Mouse (Mus musculus): ENCODE measurements at regions not wholly inside any gene's neighbourhood (a gene's known extent, or its start where the extent isn't known, plus 50 kb on each side); places are given as distances from the start of the nearest gene placed in this dataset.
A peak's percentile ranks its signal among the peaks of the same experiment; 100 is the strongest.

DNA sequence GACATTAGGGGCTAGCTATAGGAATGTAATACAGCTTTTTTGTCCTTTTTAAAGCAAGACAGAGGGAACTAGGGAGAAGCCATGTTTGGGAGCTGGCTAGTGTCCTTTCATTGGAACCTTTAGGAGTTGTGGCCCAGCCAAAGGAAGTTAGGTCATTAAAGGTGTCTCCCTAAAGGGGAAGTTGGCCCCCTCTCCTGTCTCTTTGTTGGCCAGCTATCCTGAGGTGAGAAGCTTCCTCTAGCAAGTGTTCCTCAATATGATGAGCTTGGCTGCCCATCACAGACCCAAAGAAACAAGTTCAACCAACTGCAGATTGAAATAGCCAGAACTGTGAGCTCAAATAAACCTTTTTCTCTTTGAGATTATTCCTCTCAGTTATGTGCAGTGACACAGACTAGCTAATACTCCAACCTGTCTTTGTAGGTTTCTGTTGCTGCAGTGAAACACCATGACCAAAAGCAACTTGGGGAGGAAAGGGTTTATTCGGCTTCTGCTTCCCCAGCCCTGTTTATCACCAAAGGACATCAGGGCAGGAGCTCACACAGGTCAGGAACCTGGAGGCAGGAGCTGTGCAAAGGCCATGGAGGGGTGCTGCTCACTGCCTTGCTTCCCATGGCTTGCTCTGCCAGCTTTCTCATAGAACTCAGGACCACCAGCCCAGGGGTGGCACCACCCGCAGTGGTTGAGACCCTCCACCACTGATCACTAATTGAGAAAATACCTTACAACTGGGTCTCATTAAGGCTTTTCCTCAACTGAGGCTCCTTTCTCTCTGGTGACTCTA, 94.0 kb upstream of the Ccn6 start:
- H3K9me3 ChIP-seq (ENCODE audit: low read length), result no peaks in the 10 kb centered on the region
- no peaks in the 10 kb centered on the region for H3K27me3 ChIP-seq (ENCODE audit: insufficient read depth, low read length)
- no peak overlapping the region for H3K4me3 ChIP-seq (ENCODE audit: low read length)
- H3K4me1 ChIP-seq (ENCODE audit: insufficient read depth, low read length), result peaks cover 9% of the 10 kb centered on the region
- no peak overlapping the region for H3K4me2 ChIP-seq (replicated peaks; ENCODE audit: low read depth, low read length)
- no peak for ATAC-seq (ENCODE audit: low FRiP score, low TSS enrichment)
- WGBS, result 93% methylated on average over 2 of the region's 2 CpGs
- H3K9ac ChIP-seq (replicated peaks; ENCODE audit: low read length), result no peak overlapping the region
- no peak overlapping the region for H3K27ac ChIP-seq (ENCODE audit: low read length)
- no peaks in the 10 kb centered on the region for H3K36me3 ChIP-seq (ENCODE audit: insufficient read depth, low read length)

DNA sequence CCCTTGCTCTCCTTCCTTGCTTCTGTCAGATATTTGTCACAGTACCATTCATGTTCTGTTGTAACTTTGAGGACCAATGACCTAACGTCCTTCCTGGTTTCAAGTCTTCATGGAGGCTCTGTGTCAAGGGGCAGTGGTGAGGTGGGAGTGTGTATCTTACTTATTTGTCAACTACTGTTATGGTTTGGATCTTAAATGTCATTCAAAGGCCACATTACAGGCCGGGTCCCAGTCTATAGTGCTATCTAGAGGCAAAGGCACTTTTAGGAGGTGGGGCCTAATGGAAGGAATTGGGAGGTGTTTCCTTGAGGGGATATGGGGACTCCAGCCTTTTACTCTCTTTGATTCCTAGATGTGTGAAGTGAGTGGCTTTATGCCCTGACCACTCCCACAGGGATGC, 91.0 kb upstream of the Ccn6 start:
- no peaks in the 10 kb centered on the region for H3K4me1 ChIP-seq (ENCODE audit: insufficient read depth, low read length)
- H3K4me2 ChIP-seq (replicated peaks; ENCODE audit: low read depth, low read length), result no peak overlapping the region
- 72% methylated on average over 2 of the region's 2 CpGs for WGBS
- no peaks in the 10 kb centered on the region for H3K27me3 ChIP-seq (ENCODE audit: insufficient read depth, low read length)
- no peak for ATAC-seq (ENCODE audit: low FRiP score, low TSS enrichment)
- no peak overlapping the region for H3K9ac ChIP-seq (replicated peaks; ENCODE audit: low read length)
- H3K27ac ChIP-seq (ENCODE audit: low read length), result no peak overlapping the region
- no peaks in the 10 kb centered on the region for H3K9me3 ChIP-seq (ENCODE audit: low read length)
- H3K4me3 ChIP-seq (ENCODE audit: low read length), result no peak overlapping the region
- H3K36me3 ChIP-seq (ENCODE audit: insufficient read depth, low read length), result no peaks in the 10 kb centered on the region

DNA sequence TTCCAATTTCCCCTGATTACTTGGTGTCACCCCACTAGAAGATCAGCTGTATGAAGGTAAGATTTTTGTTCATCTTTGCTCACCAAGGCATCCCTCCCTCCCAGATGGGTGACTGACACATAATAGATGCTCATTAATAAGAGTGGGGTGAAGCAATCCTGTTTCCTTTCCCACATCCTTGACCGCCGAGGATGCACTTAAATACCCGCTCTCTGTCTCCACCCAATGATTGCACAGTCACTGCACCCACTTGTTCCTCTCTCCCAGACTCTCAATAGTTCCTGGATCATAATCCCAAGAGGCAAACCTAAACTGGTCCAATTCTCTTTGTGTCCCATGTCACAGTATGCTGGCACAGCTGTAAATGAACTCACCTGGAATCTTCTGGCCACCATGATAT, 86.4 kb upstream of the Ccn6 start:
- no peaks in the 10 kb centered on the region for H3K9me3 ChIP-seq (ENCODE audit: low read length)

DNA sequence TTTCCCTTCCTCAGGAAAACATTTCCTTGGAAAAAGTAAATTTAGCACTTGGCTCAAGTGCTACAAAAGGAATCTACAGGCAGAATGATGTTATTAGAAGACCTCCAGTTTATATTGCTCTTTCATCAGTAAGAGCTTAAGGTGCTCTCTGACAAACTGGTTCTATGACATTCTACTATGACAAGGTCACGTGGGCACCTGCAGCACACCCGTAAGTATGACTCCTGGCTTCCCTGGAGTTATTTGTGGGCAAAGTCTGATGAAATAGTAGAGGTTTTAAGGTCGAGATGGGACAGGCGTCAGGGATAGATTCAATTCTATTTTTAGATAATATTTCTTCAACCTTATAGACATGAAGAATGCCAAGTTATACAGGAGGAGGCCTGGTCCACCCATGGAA, 84.9 kb upstream of the Ccn6 start:
- Histone ChIP-seq H3K4me1 (ENCODE audit: insufficient read depth, low read length) (no peaks in the 10 kb centered on the region), H3K27ac (ENCODE audit: low read length) (no peak overlapping the region), H3K4me2 (replicated peaks; ENCODE audit: low read depth, low read length) (no peak overlapping the region), H3K27me3 (ENCODE audit: insufficient read depth, low read length) (no peaks in the 10 kb centered on the region), H3K9me3 (ENCODE audit: low read length) (no peaks in the 10 kb centered on the region), H3K9ac (replicated peaks; ENCODE audit: low read length) (no peak overlapping the region), H3K4me3 (ENCODE audit: low read length) (no peak overlapping the region), H3K36me3 (ENCODE audit: insufficient read depth, low read length) (no peaks in the 10 kb centered on the region)
- no peak for ATAC-seq (ENCODE audit: low FRiP score, low TSS enrichment)
- WGBS, result 66% methylated on average over 4 of the region's 4 CpGs

More for the DNA sequence above, 86.4 kb upstream of the Ccn6 start:
- no peaks in the 10 kb centered on the region for H3K36me3 ChIP-seq (ENCODE audit: insufficient read depth, low read length)
- no peaks in the 10 kb centered on the region for H3K27me3 ChIP-seq (ENCODE audit: insufficient read depth, low read length)
- 86% methylated on average over 3 of the region's 3 CpGs for WGBS
- no peaks in the 10 kb centered on the region for H3K4me1 ChIP-seq (ENCODE audit: insufficient read depth, low read length)
- no peak for ATAC-seq (ENCODE audit: low FRiP score, low TSS enrichment)
- H3K9ac ChIP-seq (replicated peaks; ENCODE audit: low read length), result no peak overlapping the region
- H3K4me3 ChIP-seq (ENCODE audit: low read length), result no peak overlapping the region
- H3K27ac ChIP-seq (ENCODE audit: low read length), result no peak overlapping the region
- H3K4me2 ChIP-seq (replicated peaks; ENCODE audit: low read depth, low read length), result no peak overlapping the region

DNA sequence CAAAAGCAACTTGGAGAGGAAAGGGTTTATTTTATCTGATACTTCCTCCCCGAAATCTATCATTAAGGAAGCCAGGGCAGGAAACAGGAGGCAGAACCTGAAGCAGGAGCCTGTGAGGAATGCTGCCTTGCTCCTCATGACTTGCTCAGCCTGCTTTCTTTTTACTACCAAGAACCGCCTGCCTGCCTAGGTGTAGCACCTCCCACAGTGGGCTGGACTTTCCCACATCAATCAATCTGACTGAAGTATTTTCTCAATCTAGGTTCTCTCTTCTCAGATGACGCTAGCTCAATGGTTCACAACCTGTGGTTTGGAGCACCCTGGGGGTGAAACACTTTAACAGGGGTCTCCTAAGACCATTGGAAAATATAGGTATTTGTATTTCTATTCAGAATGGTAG, 83.4 kb upstream of the Ccn6 start:
- H3K36me3 ChIP-seq (ENCODE audit: insufficient read depth, low read length), result no peaks in the 10 kb centered on the region
- no peaks in the 10 kb centered on the region for H3K4me1 ChIP-seq (ENCODE audit: insufficient read depth, low read length)
- H3K4me2 ChIP-seq (replicated peaks; ENCODE audit: low read depth, low read length), result no peak overlapping the region
- no peaks in the 10 kb centered on the region for H3K27me3 ChIP-seq (ENCODE audit: insufficient read depth, low read length)
- no peaks in the 10 kb centered on the region for H3K9me3 ChIP-seq (ENCODE audit: low read length)
- ATAC-seq (ENCODE audit: low FRiP score, low TSS enrichment), result no peak
- no peak overlapping the region for H3K27ac ChIP-seq (ENCODE audit: low read length)
- H3K4me3 ChIP-seq (ENCODE audit: low read length), result no peak overlapping the region
- H3K9ac ChIP-seq (replicated peaks; ENCODE audit: low read length), result no peak overlapping the region
- WGBS, result 25% methylated on average over 3 of the region's 3 CpGs

DNA sequence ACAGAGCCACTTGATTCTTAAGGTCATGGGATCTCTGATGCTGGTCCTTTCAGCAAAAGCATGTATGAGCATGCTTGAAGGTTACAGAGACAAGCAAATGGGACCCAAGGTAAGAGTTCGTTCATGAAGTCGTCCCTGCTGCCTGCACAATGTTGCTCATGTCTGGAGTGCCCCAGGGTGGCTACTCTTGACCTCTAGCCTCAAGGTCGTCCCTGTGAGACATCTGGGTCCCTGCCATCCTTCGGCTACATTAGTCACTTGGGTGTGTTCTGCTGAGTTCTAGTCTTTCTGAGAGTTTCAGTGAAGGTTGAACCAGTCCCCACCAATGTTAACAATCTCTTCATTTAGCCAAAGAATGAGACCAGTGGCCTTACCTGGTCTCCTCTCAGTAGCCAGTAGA, 81.5 kb upstream of the Ccn6 start:
- Histone ChIP-seq H3K27ac (ENCODE audit: low read length) (no peak overlapping the region), H3K4me2 (replicated peaks; ENCODE audit: low read depth, low read length) (no peak overlapping the region), H3K4me1 (ENCODE audit: insufficient read depth, low read length) (peaks cover 2% of the 10 kb centered on the region; the same call in 1 of the 2 replicates), H3K9me3 (ENCODE audit: low read length) (no peaks in the 10 kb centered on the region), H3K9ac (replicated peaks; ENCODE audit: low read length) (no peak overlapping the region), H3K4me3 (ENCODE audit: low read length) (no peak overlapping the region), H3K36me3 (ENCODE audit: insufficient read depth, low read length) (no peaks in the 10 kb centered on the region), H3K27me3 (ENCODE audit: insufficient read depth, low read length) (no peaks in the 10 kb centered on the region)
- ATAC-seq (ENCODE audit: low FRiP score, low TSS enrichment), result no peak
- WGBS, result 72% methylated on average over 4 of the region's 4 CpGs

DNA sequence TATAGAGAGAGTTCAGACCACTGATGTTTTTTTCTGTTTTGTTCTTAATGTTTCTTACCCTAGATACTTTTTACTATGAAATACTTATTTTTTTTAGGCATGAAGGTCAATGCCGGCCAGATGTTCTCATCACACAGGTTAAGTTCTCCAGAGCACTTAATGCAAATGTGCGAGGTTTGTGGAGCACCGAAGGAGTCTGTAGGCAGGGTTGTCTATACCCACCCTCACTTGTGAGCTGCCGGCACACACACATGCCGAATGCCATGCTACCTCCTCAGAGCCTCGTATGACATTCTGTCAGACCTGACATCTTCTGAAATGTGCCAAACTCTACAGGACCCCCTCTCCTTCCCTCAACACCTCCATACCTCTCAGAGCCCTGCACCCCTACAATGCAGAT, 80.5 kb upstream of the Ccn6 start:
- no peaks in the 10 kb centered on the region for H3K27me3 ChIP-seq (ENCODE audit: insufficient read depth, low read length)
- 86% methylated on average over 6 of the region's 6 CpGs for WGBS
- no peaks in the 10 kb centered on the region for H3K36me3 ChIP-seq (ENCODE audit: insufficient read depth, low read length)
- peaks cover 12% of the 10 kb centered on the region for H3K4me1 ChIP-seq (ENCODE audit: insufficient read depth, low read length)
- no peak overlapping the region for H3K4me2 ChIP-seq (replicated peaks; ENCODE audit: low read depth, low read length)
- H3K27ac ChIP-seq (ENCODE audit: low read length), result no peak overlapping the region
- no peak overlapping the region for H3K9ac ChIP-seq (replicated peaks; ENCODE audit: low read length)
- ATAC-seq (ENCODE audit: low FRiP score, low TSS enrichment), result no peak
- no peaks in the 10 kb centered on the region for H3K9me3 ChIP-seq (ENCODE audit: low read length)
- H3K4me3 ChIP-seq (ENCODE audit: low read length), result no peak overlapping the region

DNA sequence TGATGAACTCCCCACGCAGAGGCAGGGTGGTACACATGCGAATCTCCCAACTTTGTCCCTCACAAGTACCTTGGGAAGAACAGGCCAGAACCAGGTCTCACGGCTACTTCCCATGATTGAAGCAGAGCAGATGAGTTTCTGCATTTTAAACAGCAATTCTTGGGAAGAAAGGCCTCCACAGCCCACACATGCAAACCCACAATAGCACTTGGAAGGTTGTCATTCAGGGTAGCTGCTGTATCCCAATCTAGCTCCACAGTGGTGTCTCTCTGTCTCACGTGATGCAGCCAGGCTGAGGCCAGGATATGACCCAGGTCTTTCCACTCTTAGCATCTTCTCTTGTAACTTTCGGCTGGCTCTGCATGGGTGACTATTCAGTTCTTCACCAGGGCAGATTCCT, 78.8 kb upstream of the Ccn6 start:
- no peak overlapping the region for H3K4me2 ChIP-seq (replicated peaks; ENCODE audit: low read depth, low read length)
- H3K9me3 ChIP-seq (ENCODE audit: low read length), result no peaks in the 10 kb centered on the region
- no peaks in the 10 kb centered on the region for H3K36me3 ChIP-seq (ENCODE audit: insufficient read depth, low read length)
- H3K4me1 ChIP-seq (ENCODE audit: insufficient read depth, low read length), result peaks cover 13% of the 10 kb centered on the region
- no peak overlapping the region for H3K4me3 ChIP-seq (ENCODE audit: low read length)
- 88% methylated on average over 5 of the region's 5 CpGs for WGBS
- 0 out of 2 replicates have a peak overlapping the region, but pooled peaks have one; percentile 6 for H3K9ac ChIP-seq (replicated peaks; ENCODE audit: low read length)
- no peak overlapping the region for H3K27ac ChIP-seq (ENCODE audit: low read length)
- ATAC-seq (ENCODE audit: low FRiP score, low TSS enrichment), result no peak
- H3K27me3 ChIP-seq (ENCODE audit: insufficient read depth, low read length), result no peaks in the 10 kb centered on the region

DNA sequence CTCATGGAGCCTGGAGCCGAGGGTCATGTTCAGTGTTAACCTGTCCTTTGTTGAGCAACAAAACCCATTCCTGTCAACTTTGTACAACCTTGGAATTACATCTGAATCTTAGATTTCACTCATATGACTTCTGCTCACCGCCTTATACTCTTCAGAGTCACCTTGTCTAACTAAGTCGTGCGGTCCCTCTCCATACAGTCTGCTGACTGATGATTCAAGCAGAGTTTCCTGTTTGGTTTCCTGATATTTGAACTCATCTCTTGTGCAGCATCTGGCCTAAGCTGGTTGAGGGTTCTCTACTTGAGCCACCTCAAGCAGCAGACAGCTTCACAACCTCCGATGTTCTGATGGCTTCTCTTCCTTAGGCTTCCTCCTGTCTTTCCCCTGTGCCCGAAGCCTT, 78.3 kb upstream of the Ccn6 start:
- Histone ChIP-seq H3K9ac (replicated peaks; ENCODE audit: low read length) (no peak overlapping the region), H3K27me3 (ENCODE audit: insufficient read depth, low read length) (no peaks in the 10 kb centered on the region), H3K4me3 (ENCODE audit: low read length) (no peak overlapping the region), H3K9me3 (ENCODE audit: low read length) (no peaks in the 10 kb centered on the region), H3K4me1 (ENCODE audit: insufficient read depth, low read length) (peaks cover 13% of the 10 kb centered on the region), H3K36me3 (ENCODE audit: insufficient read depth, low read length) (no peaks in the 10 kb centered on the region), H3K4me2 (replicated peaks; ENCODE audit: low read depth, low read length) (no peak overlapping the region), H3K27ac (ENCODE audit: low read length) (no peak overlapping the region)
- 82% methylated on average over 6 of the region's 6 CpGs for WGBS
- ATAC-seq (ENCODE audit: low FRiP score, low TSS enrichment), result no peak

DNA sequence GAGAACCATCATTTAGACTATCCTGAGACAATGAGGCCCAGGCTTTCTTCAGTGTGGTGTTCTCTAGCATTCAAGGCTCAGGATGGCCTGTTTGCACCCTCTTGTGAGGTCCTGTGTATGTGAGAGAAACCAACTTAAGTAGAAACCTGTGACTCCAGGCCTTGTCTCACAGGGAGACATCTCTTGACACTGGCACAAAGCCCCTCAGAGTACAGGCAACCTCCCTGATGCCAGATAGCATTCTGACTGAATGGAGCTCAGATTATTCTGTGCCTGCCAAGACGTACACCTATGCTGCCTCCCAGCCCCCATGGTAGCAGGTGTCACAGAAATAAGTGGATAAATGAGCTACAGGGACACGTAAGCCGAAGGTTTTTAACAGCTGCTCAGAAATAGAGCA, 77.9 kb upstream of the Ccn6 start:
- Histone ChIP-seq H3K4me1 (ENCODE audit: insufficient read depth, low read length) (peaks cover 13% of the 10 kb centered on the region), H3K36me3 (ENCODE audit: insufficient read depth, low read length) (no peaks in the 10 kb centered on the region), H3K4me3 (ENCODE audit: low read length) (no peak overlapping the region), H3K9ac (replicated peaks; ENCODE audit: low read length) (no peak overlapping the region), H3K27me3 (ENCODE audit: insufficient read depth, low read length) (no peaks in the 10 kb centered on the region), H3K27ac (ENCODE audit: low read length) (no peak overlapping the region), H3K9me3 (ENCODE audit: low read length) (no peaks in the 10 kb centered on the region), H3K4me2 (replicated peaks; ENCODE audit: low read depth, low read length) (no peak overlapping the region)
- WGBS, result 83% methylated on average over 3 of the region's 3 CpGs
- no peak for ATAC-seq (ENCODE audit: low FRiP score, low TSS enrichment)

Measured in kidney, embryonic 16.5 days (tissue).